Mouse (Mus musculus) cerebellum, adult 2 months (tissue): Measurements from ENCODE around the gene Ankrd6.

Experiments
- CTCF ChIP-seq: fragments of 200-500 bp; IDR thresholded peaks from 2 replicates; pipeline ENCODE4 v1.5.1; 2011; ENCODE audit warnings: low read depth, mild to moderate bottlenecking, control low read depth, low read length, moderate library complexity, borderline replicate concordance; ENCODE audit not compliant: insufficient read depth
- POLR2A ChIP-seq: fragments of 200-500 bp; IDR thresholded peaks from 2 replicates; pipeline ENCODE4 v1.6.1; 2011; ENCODE audit warnings: low read length, control low read depth, borderline replicate concordance; ENCODE audit not compliant: insufficient read depth

GRCm38 (mm10) chr4:32889246-32889645 lies 61.4 kb downstream of the Ankrd6 start:
- TF ChIP-seq POLR2A (no peak), CTCF (no peak)
